Mouse (Mus musculus): Measurements from ENCODE around the gene Snhg11. TPM values are rescaled to one million over a fixed set of nuclear protein-coding genes. Genes with fewer than 3 reads are reported as not detected.

Gene Snhg11
- polyA plus RNA-seq, 1 experiment from 2014 or later, result 0.45 TPM

DNA sequence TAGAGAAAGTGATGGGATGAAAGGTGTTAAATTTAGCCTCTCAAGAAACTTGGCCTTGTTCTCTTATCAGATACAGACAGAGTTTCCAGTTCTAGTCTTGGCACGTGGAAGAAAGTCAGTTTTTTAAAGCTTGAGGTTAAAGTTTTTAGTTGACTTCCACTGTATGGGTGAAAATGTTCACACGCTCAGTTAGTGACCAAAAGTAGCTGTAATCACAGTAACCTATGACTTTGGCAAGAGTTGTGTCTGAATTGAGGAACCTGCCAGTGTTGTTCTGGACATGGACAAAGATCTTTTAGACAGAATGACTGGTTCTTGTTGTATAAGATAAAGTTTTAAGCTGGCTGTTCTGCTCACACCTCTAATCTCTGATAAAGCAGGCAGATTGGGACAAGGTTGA is 37.8 kb downstream of the Snhg11 start:
- Histone ChIP-seq H3K4me1 (ENCODE audit: control insufficient read depth in 2 of 2, insufficient read depth in 2 of 2, low read length in 2 of 2) (peaks cover 3 to 26% of the 10 kb centered on the region in 2 experiments; a peak in 3 of 4 replicates), H3K27ac (replicated peaks in 1 of 2; ENCODE audit: control insufficient read depth in 1 of 2, insufficient read depth in 1 of 2, low read depth in 2 of 2, low read length in 2 of 2) (no peak overlapping the region), H3K9ac (ENCODE audit: low read length) (no peak overlapping the region), H3K4me3 (ENCODE audit: control insufficient read depth in 1 of 2, insufficient read depth in 1 of 2, low read depth in 1 of 2, low read length in 2 of 2) (no peak overlapping the region), H3K36me3 (ENCODE audit: control insufficient read depth, insufficient read depth, low read length) (no peaks in the 10 kb centered on the region), H3K27me3 (ENCODE audit: control insufficient read depth, insufficient read depth, low read length) (no peaks in the 10 kb centered on the region), H3K9me3 (ENCODE audit: control insufficient read depth, low read length) (no peaks in the 10 kb centered on the region), H3K4me2 (ENCODE audit: low read length) (no peak overlapping the region)
- 45% methylated on average over 2 of the region's 2 CpGs for WGBS
- ATAC-seq (ENCODE audit: insufficient number of reproducible peaks, insufficient read depth, low FRiP score, low read depth), result no peak

DNA sequence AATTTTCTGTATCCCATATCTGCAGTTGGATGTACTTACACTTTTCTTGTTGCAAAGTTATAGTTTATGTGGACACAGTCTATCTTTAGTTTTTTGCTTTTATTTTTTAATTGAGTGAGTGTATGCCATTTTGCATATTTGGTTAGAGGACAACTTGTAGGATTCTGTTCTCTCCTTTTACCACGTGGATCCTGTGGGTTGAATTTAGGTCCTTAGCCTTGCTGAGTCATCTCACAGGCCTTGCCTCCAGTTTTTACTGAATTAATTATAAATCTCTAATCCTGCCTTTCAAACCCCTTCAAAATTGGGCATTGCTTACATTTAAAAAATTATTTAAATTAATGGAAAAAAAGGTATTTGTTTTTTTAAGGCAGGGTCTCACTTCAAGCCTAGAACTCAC is 40.4 kb downstream of the Snhg11 start:
- WGBS, result 77% methylated on average over 1 of the region's 1 CpGs
- Histone ChIP-seq H3K9me3 (ENCODE audit: control insufficient read depth, low read length) (no peaks in the 10 kb centered on the region), H3K4me1 (ENCODE audit: control insufficient read depth in 2 of 2, insufficient read depth in 2 of 2, low read length in 2 of 2) (peaks cover 0 to 21% of the 10 kb centered on the region in 2 experiments; a peak in 2 of 4 replicates), H3K9ac (ENCODE audit: low read length) (no peak overlapping the region), H3K27me3 (ENCODE audit: control insufficient read depth, insufficient read depth, low read length) (no peaks in the 10 kb centered on the region), H3K4me3 (ENCODE audit: control insufficient read depth in 1 of 2, insufficient read depth in 1 of 2, low read depth in 1 of 2, low read length in 2 of 2) (no peak overlapping the region), H3K4me2 (ENCODE audit: low read length) (no peak overlapping the region), H3K27ac (replicated peaks in 1 of 2; ENCODE audit: control insufficient read depth in 1 of 2, insufficient read depth in 1 of 2, low read depth in 2 of 2, low read length in 2 of 2) (no peak overlapping the region), H3K36me3 (ENCODE audit: control insufficient read depth, insufficient read depth, low read length) (0 out of 2 replicates have a peak, but pooled peaks cover 1% of the 10 kb centered on the region)
- ATAC-seq (ENCODE audit: insufficient number of reproducible peaks, insufficient read depth, low FRiP score, low read depth), result no peak

DNA sequence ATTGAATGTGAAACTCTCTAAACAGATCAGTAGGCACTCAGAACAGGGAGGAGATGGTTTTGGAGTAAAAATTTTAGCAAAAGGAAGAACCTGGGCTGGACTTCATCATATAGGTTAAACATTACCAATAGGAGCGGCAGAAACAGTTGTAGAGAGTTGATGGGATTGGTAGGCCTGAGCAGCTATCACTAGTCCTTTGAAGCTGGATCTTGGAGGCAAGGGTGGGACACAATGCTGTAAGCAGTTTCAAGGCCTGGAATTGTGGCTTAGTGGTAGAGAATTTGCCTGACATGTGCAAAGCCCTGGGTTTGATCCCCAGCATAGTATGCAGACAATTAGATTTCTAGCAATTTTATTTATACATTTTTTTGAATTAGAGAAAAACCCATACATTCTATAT is 43.2 kb downstream of the Snhg11 start:
- Histone ChIP-seq H3K4me1 (ENCODE audit: control insufficient read depth in 2 of 2, insufficient read depth in 2 of 2, low read length in 2 of 2) (peaks cover 0 to 10% of the 10 kb centered on the region in 2 experiments; a peak in 2 of 4 replicates), H3K4me2 (ENCODE audit: low read length) (no peak overlapping the region), H3K9ac (ENCODE audit: low read length) (no peak overlapping the region), H3K4me3 (ENCODE audit: control insufficient read depth in 1 of 2, insufficient read depth in 1 of 2, low read depth in 1 of 2, low read length in 2 of 2) (no peak overlapping the region), H3K36me3 (ENCODE audit: control insufficient read depth, insufficient read depth, low read length) (peaks cover 19% of the 10 kb centered on the region), H3K27ac (replicated peaks in 1 of 2; ENCODE audit: control insufficient read depth in 1 of 2, insufficient read depth in 1 of 2, low read depth in 2 of 2, low read length in 2 of 2) (no peak overlapping the region), H3K9me3 (ENCODE audit: control insufficient read depth, low read length) (no peaks in the 10 kb centered on the region), H3K27me3 (ENCODE audit: control insufficient read depth, insufficient read depth, low read length) (no peaks in the 10 kb centered on the region)
- WGBS, result 86% methylated on average over 1 of the region's 1 CpGs
- ATAC-seq (ENCODE audit: insufficient number of reproducible peaks, insufficient read depth, low FRiP score, low read depth), result no peak

Other genes starting within 250 kb of the Snhg11 start
- 140 and 160 TPM in 2 replicates for gene Tgm2, start 229.2 kb upstream of the Snhg11 start, polyA plus RNA-seq (2014; fragmentation: Nextera tagmentation; extraction: Ambion mirVana)
- 1.2 and 1.3 TPM in 2 replicates for gene D630003M21Rik, start 146.4 kb upstream of the Snhg11 start, polyA plus RNA-seq (2014; fragmentation: Nextera tagmentation; extraction: Ambion mirVana)
- not detected in 2 replicates for gene Bpi, start 117.5 kb upstream of the Snhg11 start, polyA plus RNA-seq (2014; fragmentation: Nextera tagmentation; extraction: Ambion mirVana)
- gene Lbp, start 69.1 kb upstream of the Snhg11 start, polyA plus RNA-seq (2014; fragmentation: Nextera tagmentation; extraction: Ambion mirVana), result 18.0 and 19.6 TPM in 2 replicates
- gene Ralgapb, start 34.2 kb downstream of the Snhg11 start, polyA plus RNA-seq (2014; fragmentation: Nextera tagmentation; extraction: Ambion mirVana), result 13.8 and 17.8 TPM in 2 replicates
- not detected in 2 replicates for gene Adig, start 127.0 kb downstream of the Snhg11 start, polyA plus RNA-seq (2014; fragmentation: Nextera tagmentation; extraction: Ambion mirVana)
- gene Arhgap40, start 137.2 kb downstream of the Snhg11 start, polyA plus RNA-seq (2014; fragmentation: Nextera tagmentation; extraction: Ambion mirVana), result 0.15 TPM in 1 of 2 replicates, not detected in the other
- gene Slc32a1, start 235.1 kb downstream of the Snhg11 start, polyA plus RNA-seq (2014; fragmentation: Nextera tagmentation; extraction: Ambion mirVana), result not detected in 2 replicates
- gene Actr5, start 249.2 kb downstream of the Snhg11 start, polyA plus RNA-seq (2014; fragmentation: Nextera tagmentation; extraction: Ambion mirVana), result 7.9 and 8.6 TPM in 2 replicates